Mouse (Mus musculus): ENCODE results near the gene Atp1b2. TPM values are rescaled to one million over a fixed set of nuclear protein-coding genes. Genes with fewer than 3 reads are reported as not detected.

Gene Atp1b2
- 25.4 and 32.3 TPM in 2 replicates for polyA plus RNA-seq (2015; fragmentation: Nextera tagmentation; extraction: Ambion mirVana)

DNA sequence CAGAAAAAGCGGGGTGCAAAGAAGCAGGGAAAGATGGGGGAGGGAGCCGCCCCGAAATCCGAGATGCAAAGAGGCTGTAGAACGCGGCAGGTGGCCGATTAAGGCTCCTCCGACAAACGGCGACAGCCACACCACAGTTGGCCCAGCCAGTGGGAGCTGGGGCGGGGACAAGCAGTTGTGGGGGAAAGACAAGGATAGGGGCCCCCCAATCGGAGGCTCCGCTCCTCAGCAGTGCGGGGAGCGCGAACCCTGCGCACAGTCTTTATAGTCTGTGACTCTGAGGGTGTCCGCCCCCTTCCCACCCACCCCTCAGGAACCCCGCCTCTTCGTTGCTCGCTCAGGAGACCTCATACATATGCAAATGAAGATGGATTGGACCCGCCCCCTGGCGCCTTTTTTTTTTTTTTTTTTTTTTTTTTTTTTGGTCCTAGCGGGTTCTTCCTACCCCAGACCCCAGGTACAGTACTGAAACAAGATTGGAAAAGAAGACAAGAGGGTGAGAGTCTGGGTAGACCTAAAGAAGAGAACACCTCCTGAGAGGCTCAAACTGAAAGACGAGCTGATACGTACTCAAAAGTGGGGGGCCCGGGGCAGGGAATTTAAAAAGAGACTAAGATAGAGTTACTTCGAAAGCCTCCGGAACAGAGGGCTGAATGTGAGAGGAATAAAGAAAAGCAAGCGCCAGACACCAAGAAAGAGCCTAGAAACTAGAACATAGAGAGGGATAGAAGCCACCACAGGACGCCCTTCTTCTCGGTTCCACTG is at the start of gene Atp1b2:
Gene Atp1b2 (minus strand): TSS at position 217 of the 765 bp plus-strand sequence.

DNA sequence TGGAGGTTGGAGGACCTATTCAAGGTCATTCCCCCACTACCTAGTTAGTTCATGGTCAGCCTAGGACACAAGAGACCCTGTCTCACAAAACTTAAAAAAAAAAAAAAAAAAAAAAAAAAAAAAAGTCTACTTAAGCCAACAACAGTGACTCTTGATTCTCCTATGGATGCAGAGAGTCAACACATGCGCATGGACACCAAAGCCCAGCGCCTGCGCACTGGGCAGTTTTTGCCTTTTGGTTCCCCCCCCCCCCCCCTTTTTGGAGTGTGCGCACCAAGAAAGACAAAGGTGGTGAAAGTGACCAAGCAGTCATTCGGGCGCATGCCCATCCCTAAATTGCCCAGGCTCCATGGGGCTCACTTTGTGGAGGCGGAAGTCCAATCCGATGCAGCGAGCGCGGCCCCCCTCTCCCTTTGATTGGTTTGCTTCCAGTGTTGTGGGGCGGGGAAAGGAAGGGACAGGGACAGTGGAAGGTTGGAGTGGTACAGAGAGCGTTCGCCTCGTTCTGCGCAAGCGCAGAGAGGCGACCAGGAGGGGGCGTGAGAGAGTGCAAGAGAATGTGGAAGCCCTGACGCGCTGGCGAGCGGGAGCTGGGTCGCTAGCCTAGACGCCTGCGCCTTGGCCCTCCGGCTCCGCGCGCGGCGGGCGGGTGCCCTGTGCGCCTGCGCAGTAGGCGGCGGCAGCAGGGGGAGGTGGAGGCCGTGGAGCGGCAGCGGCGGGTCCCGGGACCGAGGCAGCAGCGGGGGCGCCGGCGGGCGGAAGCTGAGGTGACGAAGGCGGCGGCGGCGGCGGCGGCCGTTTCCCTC is 26.7 kb upstream of the Atp1b2 start, which contains the start of gene Fxr2:
Gene Fxr2 (plus strand): TSS at position 707 of the 806 bp plus-strand sequence.

GRCm38 (mm10) chr11:69621571-69622268 is 16.0 kb upstream of the Atp1b2 start, which contains the start of gene Sat2:
TSS of gene Sat2 (plus strand) at chr11:69622024.

DNA sequence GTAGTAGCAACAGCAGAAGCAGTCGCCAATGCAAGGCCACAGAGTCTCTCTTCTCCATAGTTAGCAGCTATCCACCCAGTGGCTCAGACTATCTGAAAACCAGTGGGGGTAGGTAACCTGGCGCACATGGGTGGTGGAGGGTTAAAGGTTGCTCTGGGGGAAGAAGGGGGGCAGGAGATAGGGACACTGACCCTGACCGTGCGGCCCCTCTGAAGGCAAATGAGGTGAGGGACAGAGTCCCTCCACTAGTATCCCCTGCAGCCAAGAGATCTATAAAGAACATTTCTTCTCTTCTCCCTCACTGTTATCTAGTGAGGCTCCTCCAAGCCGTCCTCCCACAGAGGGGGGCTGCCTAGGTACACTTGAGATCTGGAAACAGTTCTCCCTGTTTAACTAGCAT is 12.1 kb upstream of the Atp1b2 start, which contains the start of gene Shbg:
Gene Shbg (minus strand): TSS at position 101 of the 400 bp plus-strand sequence.

GRCm38 (mm10) chr11:69580091-69580514 is 25.6 kb downstream of the Atp1b2 start, which contains the start of the genes Wrap53 and Trp53:
TSS of gene Wrap53 (minus strand) at chr11:69580255.
TSS of gene Trp53 (plus strand) at chr11:69580359.

GRCm38 (mm10) chr11:69559851-69560765 is 45.6 kb downstream of the Atp1b2 start, which contains the start of gene Efnb3:
TSS of gene Efnb3 (minus strand) at chr11:69560205.

Small RNA genes lying within 50 kb of the gene (microRNA-seq; reads per million reads assigned to microRNA genes)
- not detected for gene Mir467f (ENCODE audit: borderline replicate concordance, insufficient number of aligned reads)

Other genes with a start within 250 kb of the Atp1b2 start
- gene Chd3, start 236.5 kb downstream of the Atp1b2 start, polyA plus RNA-seq (2015; fragmentation: Nextera tagmentation; extraction: Ambion mirVana), result 20.4 and 27.7 TPM in 2 replicates
- 338 and 498 TPM in 2 replicates for gene Naa38, start 210.5 kb downstream of the Atp1b2 start, polyA plus RNA-seq (2015; fragmentation: Nextera tagmentation; extraction: Ambion mirVana)
- gene Cyb5d1, start 210.3 kb downstream of the Atp1b2 start, polyA plus RNA-seq (2015; fragmentation: Nextera tagmentation; extraction: Ambion mirVana), result 16.4 and 21.0 TPM in 2 replicates
- 36.4 and 44.7 TPM in 2 replicates for gene Tmem88, start 207.7 kb downstream of the Atp1b2 start, polyA plus RNA-seq (2015; fragmentation: Nextera tagmentation; extraction: Ambion mirVana)
- 13.8 and 14.7 TPM in 2 replicates for gene Kdm6b, start 192.3 kb downstream of the Atp1b2 start, polyA plus RNA-seq (2015; fragmentation: Nextera tagmentation; extraction: Ambion mirVana)
- 0.30 and 1.3 TPM in 2 replicates for gene Dnah2, start 56.8 kb downstream of the Atp1b2 start, polyA plus RNA-seq (2015; fragmentation: Nextera tagmentation; extraction: Ambion mirVana)
- gene Efnb3, start 45.7 kb downstream of the Atp1b2 start, polyA plus RNA-seq (2015; fragmentation: Nextera tagmentation; extraction: Ambion mirVana), result 9.0 and 17.2 TPM in 2 replicates
- gene Wrap53, start 25.7 kb downstream of the Atp1b2 start, polyA plus RNA-seq (2015; fragmentation: Nextera tagmentation; extraction: Ambion mirVana), result 10.6 and 11.8 TPM in 2 replicates
- 50.4 and 67.8 TPM in 2 replicates for gene Trp53, start 25.6 kb downstream of the Atp1b2 start, polyA plus RNA-seq (2015; fragmentation: Nextera tagmentation; extraction: Ambion mirVana)
- 0.14 TPM in 1 of 2 replicates, not detected in the other for gene Shbg, start 12.0 kb upstream of the Atp1b2 start, polyA plus RNA-seq (2015; fragmentation: Nextera tagmentation; extraction: Ambion mirVana)
- 41.0 and 44.3 TPM in 2 replicates for gene Sat2, start 16.1 kb upstream of the Atp1b2 start, polyA plus RNA-seq (2015; fragmentation: Nextera tagmentation; extraction: Ambion mirVana)
- 17.0 and 23.2 TPM in 2 replicates for gene Fxr2, start 27.0 kb upstream of the Atp1b2 start, polyA plus RNA-seq (2015; fragmentation: Nextera tagmentation; extraction: Ambion mirVana)
- gene Sox15, start 49.4 kb upstream of the Atp1b2 start, polyA plus RNA-seq (2015; fragmentation: Nextera tagmentation; extraction: Ambion mirVana), result not detected in 2 replicates
- 75.5 and 97.1 TPM in 2 replicates for gene Mpdu1, start 56.7 kb upstream of the Atp1b2 start, polyA plus RNA-seq (2015; fragmentation: Nextera tagmentation; extraction: Ambion mirVana)
- gene Cd68, start 60.2 kb upstream of the Atp1b2 start, polyA plus RNA-seq (2015; fragmentation: Nextera tagmentation; extraction: Ambion mirVana), result 34.5 TPM in 2 replicates
- gene Eif4a1, start 66.5 kb upstream of the Atp1b2 start, polyA plus RNA-seq (2015; fragmentation: Nextera tagmentation; extraction: Ambion mirVana), result 393 and 466 TPM in 2 replicates
- 46.6 and 53.5 TPM in 2 replicates for gene Senp3, start 76.1 kb upstream of the Atp1b2 start, polyA plus RNA-seq (2015; fragmentation: Nextera tagmentation; extraction: Ambion mirVana)
- 0.80 TPM in 2 replicates for gene Tnfsf13, start 79.8 kb upstream of the Atp1b2 start, polyA plus RNA-seq (2015; fragmentation: Nextera tagmentation; extraction: Ambion mirVana)
- gene Tnfsf12, start 89.9 kb upstream of the Atp1b2 start, polyA plus RNA-seq (2015; fragmentation: Nextera tagmentation; extraction: Ambion mirVana), result 17.7 and 26.1 TPM in 2 replicates
- gene Tnfsfm13, start 90.2 kb upstream of the Atp1b2 start, polyA plus RNA-seq (2015; fragmentation: Nextera tagmentation; extraction: Ambion mirVana), result 9.2 and 12.7 TPM in 2 replicates
- 18.7 and 21.8 TPM in 2 replicates for gene Polr2a, start 152.7 kb upstream of the Atp1b2 start, polyA plus RNA-seq (2015; fragmentation: Nextera tagmentation; extraction: Ambion mirVana)
- gene Slc35g3, start 156.0 kb upstream of the Atp1b2 start, polyA plus RNA-seq (2015; fragmentation: Nextera tagmentation; extraction: Ambion mirVana), result 0.22 TPM in 1 of 2 replicates, not detected in the other
- 3.7 and 4.4 TPM in 2 replicates for gene Zbtb4, start 160.0 kb upstream of the Atp1b2 start, polyA plus RNA-seq (2015; fragmentation: Nextera tagmentation; extraction: Ambion mirVana)
- gene Chrnb1, start 190.0 kb upstream of the Atp1b2 start, polyA plus RNA-seq (2015; fragmentation: Nextera tagmentation; extraction: Ambion mirVana), result 1.9 and 2.8 TPM in 2 replicates
- 0.91 and 0.92 TPM in 2 replicates for gene Fgf11, start 195.9 kb upstream of the Atp1b2 start, polyA plus RNA-seq (2015; fragmentation: Nextera tagmentation; extraction: Ambion mirVana)
- gene Tmem102, start 199.7 kb upstream of the Atp1b2 start, polyA plus RNA-seq (2015; fragmentation: Nextera tagmentation; extraction: Ambion mirVana), result 1.4 and 1.8 TPM in 2 replicates
- gene Gm39566, start 209.4 kb upstream of the Atp1b2 start, polyA plus RNA-seq (2015; fragmentation: Nextera tagmentation; extraction: Ambion mirVana), result not detected in 2 replicates
- gene Spem2, start 212.5 kb upstream of the Atp1b2 start, polyA plus RNA-seq (2015; fragmentation: Nextera tagmentation; extraction: Ambion mirVana), result not detected in 2 replicates
- gene Spem1, start 216.2 kb upstream of the Atp1b2 start, polyA plus RNA-seq (2015; fragmentation: Nextera tagmentation; extraction: Ambion mirVana), result not detected in 2 replicates
- gene Nlgn2, start 231.8 kb upstream of the Atp1b2 start, polyA plus RNA-seq (2015; fragmentation: Nextera tagmentation; extraction: Ambion mirVana), result 3.1 and 4.3 TPM in 2 replicates
- 479 and 845 TPM in 2 replicates for gene Tmem256, start 232.6 kb upstream of the Atp1b2 start, polyA plus RNA-seq (2015; fragmentation: Nextera tagmentation; extraction: Ambion mirVana)
- 74.4 and 74.8 TPM in 2 replicates for gene Plscr3, start 240.4 kb upstream of the Atp1b2 start, polyA plus RNA-seq (2015; fragmentation: Nextera tagmentation; extraction: Ambion mirVana)